Mouse (Mus musculus): ENCODE measurements around the gene Eml1.
"Not testable (repeated sequence)": the region's sequence is repeated elsewhere in the genome, so short reads cannot be mapped to it uniquely, and the experiment has no call there.

DNA sequence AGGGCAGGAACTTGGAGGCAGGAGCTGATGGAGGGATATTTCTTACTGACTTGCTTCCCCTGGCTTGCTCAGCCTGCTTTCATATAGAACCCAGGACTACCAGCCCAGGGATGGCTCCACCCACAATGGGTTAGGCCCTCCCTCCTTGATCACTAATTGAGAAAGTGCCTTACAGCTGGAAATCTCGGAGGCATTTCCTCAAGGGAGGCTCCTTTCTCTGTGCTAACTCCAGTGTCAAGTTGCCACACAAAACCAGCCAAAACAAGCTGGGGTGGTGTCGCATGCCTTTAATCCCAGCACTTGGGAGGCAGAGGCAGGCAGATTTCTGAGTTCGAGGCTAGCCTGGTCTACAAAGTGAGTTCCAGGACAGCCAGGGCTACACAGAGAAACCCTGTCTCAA, 136.3 kb downstream of the Eml1 start:
- TF ChIP-seq CTCF (IDR thresholded peaks at IDR 0.05; ENCODE audit: insufficient read depth, low read length); POLR2A (IDR thresholded peaks at IDR 0.05; ENCODE audit: borderline replicate concordance, extremely low read depth, low read depth, low read length): not testable (repeated sequence)

Measured in lung, adult 2 months (tissue).